Mouse (Mus musculus) liver, embryonic 11.5 days (tissue): ENCODE results near the gene Selenow. TPM values are rescaled to one million over a fixed set of nuclear protein-coding genes. Genes with fewer than 3 reads are reported as not detected.

Source experiments
- ATAC-seq: fragments of 200-750 bp; cut with Nextera tagmentation; replicated peaks from 2 replicates; pipeline ENCODE4 v1.8.0; 2017; ENCODE audit warnings: moderate number of reproducible peaks, mild to moderate bottlenecking, moderate TSS enrichment, moderate library complexity; ENCODE audit not compliant: low FRiP score
- DNase-seq: peaks from one replicate; pipeline ENCODE4 v3.0.0-alpha.2; 2017; ENCODE audit warnings: low spot score
- H3K27ac ChIP-seq: fragments of 300-500 bp; sonication (generic); 2 replicates; pipeline ENCODE4 v1.5.1; 2014; ENCODE audit warnings: mild to moderate bottlenecking, low read depth, low read length, control low read depth
- H3K27me3 ChIP-seq: fragments of 300-500 bp; sonication (generic); replicated peaks from 2 replicates; pipeline ENCODE4 v1.6.1; 2014; ENCODE audit warnings: low read length, mixed read lengths; ENCODE audit not compliant: control insufficient read depth, insufficient read depth
- H3K36me3 ChIP-seq: fragments of 300-500 bp; sonication (generic); 2 replicates; pipeline ENCODE4 v1.6.1; 2014; ENCODE audit warnings: mild to moderate bottlenecking, low read length, moderate library complexity, mixed read lengths; ENCODE audit not compliant: control insufficient read depth, insufficient read depth
- H3K4me1 ChIP-seq: fragments of 300-500 bp; sonication (generic); replicated peaks from 2 replicates; pipeline ENCODE4 v1.6.1; 2014; ENCODE audit warnings: low read length, mixed read lengths; ENCODE audit not compliant: control insufficient read depth, insufficient read depth
- H3K4me2 ChIP-seq: fragments of 300-500 bp; sonication (generic); 2 replicates; pipeline ENCODE4 v1.6.1; 2014; ENCODE audit warnings: mild to moderate bottlenecking, control low read depth, moderate library complexity
- H3K4me3 ChIP-seq: fragments of 300-500 bp; sonication (generic); 2 replicates; pipeline ENCODE4 v1.5.1; 2014; ENCODE audit warnings: low read depth, low read length, control low read depth
- H3K9ac ChIP-seq: fragments of 300-500 bp; sonication (generic); 2 replicates; pipeline ENCODE4 v1.6.1; 2014; ENCODE audit warnings: low read depth, low read length, control low read depth
- H3K9me3 ChIP-seq: fragments of 300-500 bp; sonication (generic); 2 replicates; pipeline ENCODE4 v1.6.1; 2016; ENCODE audit warnings: low read length, inconsistent platforms, mixed read lengths; ENCODE audit not compliant: control insufficient read depth
- WGBS: fragments of 180-500 bp; shearing (Covaris S2); extraction: QIAGEN DNeasy Blood & Tissue Kit; methylation state at CpG from one replicate; pipeline ENCODE4 v1.1.7; 2014; 5-methylcytosine and 5-hydroxymethylcytosine counted together
- polyA plus RNA-seq: library from polyadenylated mRNA; unstranded; fragments of >200 nt; fragmentation: Nextera tagmentation; extraction: Ambion mirVana; gene quantifications from 2 replicates; pipeline ENCODE4 v1.2.1, GENCODE M21; 2014

Gene Selenow
- 557 and 609 TPM in 2 replicates for polyA plus RNA-seq

DNA sequence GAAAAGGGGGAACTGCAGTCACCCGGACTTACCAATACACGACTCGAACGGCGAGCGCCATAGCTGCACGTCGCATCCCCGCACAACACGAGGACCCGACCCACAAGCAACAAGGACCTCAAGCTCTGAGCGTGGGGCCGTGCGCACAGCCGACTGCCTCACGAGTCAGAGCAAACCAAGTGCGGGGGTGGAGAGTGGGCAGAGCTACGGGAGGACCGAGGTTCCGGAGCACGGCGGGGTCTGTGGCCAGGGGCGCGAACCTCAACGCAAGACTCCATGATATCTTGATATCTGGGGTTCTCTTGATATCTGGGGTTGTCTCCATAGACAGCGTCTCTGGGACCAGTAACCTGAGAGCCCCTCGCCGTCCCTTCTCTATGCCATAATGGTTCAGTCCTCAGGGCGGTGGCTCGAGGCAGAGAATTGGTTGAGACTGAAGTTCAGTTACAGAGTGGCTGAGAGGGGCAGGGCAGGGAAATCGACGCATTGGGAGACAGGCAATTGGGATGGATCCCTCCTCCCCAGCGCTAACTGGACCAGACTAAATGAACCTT is at the start of gene Selenow:
Gene Selenow, minus strand, starts transcription at position 183 of the 554 bp plus-strand sequence.
- no peaks in the 10 kb centered on the region for H3K27me3 ChIP-seq
- H3K4me3 ChIP-seq: peak within 1 kb of the TSS; percentile 78
- ATAC-seq (peak; percentile 94), DNase-seq (peak; percentile 92)
- H3K4me2 ChIP-seq: peak within 1 kb of the TSS; percentile 93
- no peaks in the 10 kb centered on the region for H3K9me3 ChIP-seq
- H3K27ac ChIP-seq: peak within 1 kb of the TSS; percentile 70
- H3K9ac ChIP-seq: peak within 1 kb of the TSS; percentile 90
- WGBS: under 1% methylated on average over 33 of the region's 33 CpGs
- H3K4me1 ChIP-seq: peaks cover 30% of the 10 kb centered on the region
- H3K36me3 ChIP-seq: peaks cover 17% of the 10 kb centered on the region; the same call in 1 of the 2 replicates

DNA sequence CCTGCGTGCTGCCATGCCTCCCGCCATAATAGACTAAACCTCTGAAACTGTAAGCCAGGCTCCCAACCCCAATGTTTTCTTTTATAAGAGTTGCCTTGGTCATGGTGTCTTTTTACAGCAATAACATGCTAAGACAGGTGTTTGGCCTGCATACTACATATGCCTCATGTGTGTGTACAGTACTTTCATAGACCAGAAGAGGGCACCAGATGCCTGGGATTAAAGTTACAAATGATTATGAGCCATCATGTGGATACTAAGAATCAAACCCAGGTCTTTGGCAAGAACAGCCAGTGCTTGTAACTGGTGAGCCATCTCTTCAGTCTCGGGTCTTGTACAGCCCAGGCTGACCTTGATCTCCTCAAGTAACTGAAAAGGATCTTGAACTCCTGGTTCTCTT is 47.5 kb upstream of the Selenow start:
- ATAC-seq (no peak), DNase-seq (no peak)
- Histone ChIP-seq H3K27ac (no peak overlapping the region), H3K9me3 (no peaks in the 10 kb centered on the region), H3K36me3 (peaks cover 24% of the 10 kb centered on the region), H3K9ac (no peak overlapping the region), H3K4me1 (no peaks in the 10 kb centered on the region), H3K4me3 (no peak overlapping the region), H3K27me3 (no peaks in the 10 kb centered on the region), H3K4me2 (no peak overlapping the region)
- 78% methylated on average over 3 of the region's 3 CpGs for WGBS

DNA sequence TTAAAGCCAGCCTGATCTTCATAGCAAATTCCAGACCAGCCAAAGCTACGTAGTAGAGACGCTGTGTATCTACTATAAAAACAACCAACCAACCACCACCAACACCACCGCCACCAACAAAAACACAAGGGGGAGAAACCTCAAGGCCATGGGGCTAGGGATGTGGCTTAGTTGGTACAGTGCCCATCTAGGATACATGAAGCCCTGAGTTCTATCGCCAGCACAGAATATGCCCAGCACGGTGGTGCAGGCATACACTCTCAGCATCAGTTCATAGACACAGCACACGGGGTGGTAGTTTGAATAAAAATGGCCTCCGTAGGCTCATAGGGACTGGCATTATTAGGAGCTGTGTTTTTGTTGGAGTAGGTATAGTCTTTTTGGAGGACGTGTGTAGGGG is 46.1 kb upstream of the Selenow start:
- Histone ChIP-seq H3K27me3 (no peaks in the 10 kb centered on the region), H3K9me3 (no peaks in the 10 kb centered on the region), H3K9ac (no peak overlapping the region), H3K4me1 (0 out of 2 replicates have a peak, but pooled peaks cover 2% of the 10 kb centered on the region), H3K36me3 (peaks cover 18% of the 10 kb centered on the region), H3K4me3 (no peak overlapping the region), H3K27ac (no peak overlapping the region), H3K4me2 (no peak overlapping the region)
- ATAC-seq (no peak), DNase-seq (no peak)
- WGBS: 82% methylated on average over 8 of the region's 8 CpGs

DNA sequence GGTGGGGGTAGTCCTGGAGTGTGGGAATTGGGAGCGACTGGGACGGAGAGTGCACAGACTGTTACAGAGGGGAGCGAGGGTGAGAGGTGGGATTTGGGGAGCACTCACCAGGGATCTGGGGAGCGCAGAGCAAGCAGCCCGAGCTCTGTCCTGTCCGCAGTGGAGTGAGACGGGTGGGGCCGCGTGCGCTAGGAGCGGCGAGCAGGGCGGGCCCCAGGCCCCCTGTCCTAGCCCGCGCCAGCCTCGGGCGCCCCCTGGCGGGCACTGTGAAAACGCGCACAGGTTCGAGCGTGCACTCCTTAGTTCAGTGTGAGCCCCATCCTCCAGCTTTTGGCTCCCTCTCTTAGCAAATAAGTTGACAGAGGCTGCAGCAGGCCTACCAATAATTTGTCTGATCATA is 45.1 kb upstream of the Selenow start, which contains the start of gene Ehd2:
Gene Ehd2, minus strand, starts transcription at position 256 of the 400 bp plus-strand sequence.
- peak within 1 kb of the TSS; percentile 74 for H3K4me2 ChIP-seq
- H3K4me1 ChIP-seq: peaks cover 6% of the 10 kb centered on the region
- peak within 1 kb of the TSS; percentile 44 for H3K4me3 ChIP-seq
- peak within 1 kb of the TSS; percentile 58 for H3K9ac ChIP-seq
- H3K27ac ChIP-seq: no peak within 1 kb of the TSS
- no peaks in the 10 kb centered on the region for H3K27me3 ChIP-seq
- ATAC-seq (peak; percentile 87), DNase-seq (peak; percentile 69)
- H3K9me3 ChIP-seq: no peaks in the 10 kb centered on the region
- 2% methylated on average over 19 of the region's 22 CpGs for WGBS
- peaks cover 13% of the 10 kb centered on the region for H3K36me3 ChIP-seq

DNA sequence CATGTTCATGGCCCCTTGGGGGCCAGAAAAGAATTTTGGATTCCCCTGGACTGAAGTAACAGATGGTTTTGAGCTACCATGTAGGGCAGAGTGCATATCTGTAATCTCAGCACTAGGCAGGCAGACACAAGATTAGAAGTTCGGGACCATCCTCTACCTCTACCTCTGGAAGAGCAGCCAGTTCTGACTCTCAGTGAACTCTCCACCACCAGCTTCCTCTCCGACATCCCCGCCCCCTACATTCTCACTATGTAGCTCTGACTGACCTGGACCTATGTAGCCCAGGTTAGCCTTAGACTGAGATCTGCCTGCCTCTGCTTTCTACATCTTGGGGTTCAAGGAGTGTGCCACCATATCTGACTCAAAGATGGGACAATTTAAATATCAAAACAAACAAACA is 44.3 kb upstream of the Selenow start:
- no peak overlapping the region for H3K9ac ChIP-seq
- no peak overlapping the region for H3K27ac ChIP-seq
- DNase-seq (no peak), ATAC-seq (no peak)
- 62% methylated on average over 3 of the region's 3 CpGs for WGBS
- peaks cover 6% of the 10 kb centered on the region for H3K4me1 ChIP-seq
- H3K4me2 ChIP-seq: no peak overlapping the region; the same call in 1 of the 2 replicates
- peaks cover 5% of the 10 kb centered on the region; the same call in 1 of the 2 replicates for H3K36me3 ChIP-seq
- H3K27me3 ChIP-seq: no peaks in the 10 kb centered on the region
- H3K9me3 ChIP-seq: no peaks in the 10 kb centered on the region
- H3K4me3 ChIP-seq: no peak overlapping the region; the same call in 1 of the 2 replicates

DNA sequence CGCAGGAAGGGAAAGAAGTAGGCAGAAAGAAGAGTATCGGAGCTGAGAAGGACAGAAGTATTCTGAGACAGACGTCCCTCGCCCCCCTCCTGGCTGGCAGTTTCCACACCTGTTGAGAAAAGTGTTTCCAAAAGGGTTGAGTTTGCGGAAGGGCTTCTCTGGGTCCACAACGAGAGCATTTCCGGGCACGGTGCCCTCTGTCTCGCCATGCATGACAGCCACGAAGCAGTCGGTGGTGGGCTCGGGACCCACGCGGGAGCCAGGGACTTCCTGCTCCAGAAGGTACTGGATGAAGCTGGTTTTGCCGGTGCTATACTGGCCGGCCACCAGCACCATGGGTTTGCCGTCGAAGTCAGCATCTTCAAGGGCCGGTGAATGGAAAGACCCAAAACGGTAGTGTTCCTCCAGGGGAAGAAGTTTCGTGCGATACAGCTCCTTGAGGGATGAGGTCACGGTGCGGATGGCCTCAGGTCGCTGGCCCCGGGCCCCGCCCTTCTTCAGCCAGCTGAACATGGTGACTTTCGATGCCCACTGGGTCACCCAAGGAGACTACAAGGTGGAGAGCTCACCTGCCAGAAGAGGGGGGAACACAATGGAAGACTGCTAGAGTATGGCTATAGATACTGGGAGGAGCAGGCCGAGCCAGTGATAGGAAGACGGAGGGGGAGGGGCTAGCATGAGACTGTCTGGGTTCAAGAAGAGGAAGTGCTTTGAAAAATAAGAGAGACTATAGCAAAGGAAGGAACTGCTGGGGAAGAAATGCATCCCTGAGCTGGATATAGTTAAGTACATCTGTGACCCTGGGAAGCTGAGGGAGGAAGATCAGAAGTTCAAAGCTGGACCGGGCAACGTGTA is 41.8 kb upstream of the Selenow start:
- Histone ChIP-seq H3K4me1 (peaks cover 6% of the 10 kb centered on the region), H3K9me3 (no peaks in the 10 kb centered on the region), H3K9ac (no peak overlapping the region), H3K36me3 (no peaks in the 10 kb centered on the region), H3K4me2 (no peak overlapping the region), H3K27ac (no peak overlapping the region), H3K4me3 (no peak overlapping the region), H3K27me3 (no peaks in the 10 kb centered on the region)
- WGBS: 70% methylated on average over 32 of the region's 32 CpGs
- ATAC-seq: no peak
- no peak for DNase-seq

DNA sequence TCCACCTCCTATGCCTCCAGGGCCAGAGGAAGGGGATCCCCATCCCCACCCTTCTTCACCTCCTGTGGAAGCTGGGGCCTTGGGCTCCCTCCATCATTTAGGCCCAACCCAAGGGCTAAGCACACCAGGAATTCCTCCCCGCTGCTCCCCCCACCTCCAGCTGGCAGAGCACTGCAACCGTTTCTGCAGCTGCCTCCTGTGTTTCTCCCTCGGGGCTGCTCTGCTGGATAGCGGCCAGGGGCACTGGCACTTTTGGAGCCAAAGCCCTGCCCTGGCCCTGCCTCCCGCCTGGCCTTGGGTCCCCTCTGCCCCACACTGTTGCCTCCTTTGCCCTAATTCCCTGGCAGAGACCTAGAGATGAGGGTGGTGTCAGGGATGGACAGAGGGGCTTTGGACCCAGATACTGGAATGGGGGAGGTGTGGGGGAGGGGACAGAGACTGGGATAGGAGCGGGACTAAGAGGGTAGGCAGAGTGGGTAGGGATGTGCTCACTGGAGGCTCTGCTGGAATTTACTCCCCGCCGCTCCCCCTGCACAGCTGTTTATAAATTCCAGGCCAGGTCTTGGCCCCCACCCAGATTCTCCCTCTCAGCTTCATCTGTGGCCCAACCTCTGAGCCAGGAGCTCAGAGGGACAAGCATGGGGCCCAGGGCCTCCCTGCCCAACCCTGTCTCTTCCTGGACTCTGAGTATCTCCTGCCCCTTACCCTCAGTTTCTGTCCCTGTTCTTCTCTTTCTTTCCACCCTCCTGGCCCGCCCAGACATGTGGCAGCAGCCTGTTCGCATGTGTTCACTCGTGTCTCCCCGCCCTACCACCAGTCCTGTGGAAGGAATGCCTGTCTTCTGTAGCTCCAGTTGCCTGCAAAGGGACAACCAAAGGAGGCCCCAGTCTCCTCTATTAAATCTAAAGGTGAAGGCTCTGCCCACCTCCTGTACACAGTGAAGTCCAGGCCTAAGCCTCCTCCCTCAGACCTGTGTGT is 40.4 kb upstream of the Selenow start:
- H3K4me3 ChIP-seq: no peak overlapping the region
- H3K9ac ChIP-seq: 0 out of 2 replicates have a peak overlapping the region, but pooled peaks have one; percentile 10
- no peak for ATAC-seq
- peaks cover 6% of the 10 kb centered on the region for H3K4me1 ChIP-seq
- H3K27ac ChIP-seq: peak overlapping the region; percentile 32; the same call in 1 of the 2 replicates
- H3K27me3 ChIP-seq: no peaks in the 10 kb centered on the region
- 41% methylated on average over 12 of the region's 12 CpGs for WGBS
- no peaks in the 10 kb centered on the region for H3K9me3 ChIP-seq
- DNase-seq: no peak
- no peak overlapping the region for H3K4me2 ChIP-seq
- no peaks in the 10 kb centered on the region for H3K36me3 ChIP-seq

DNA sequence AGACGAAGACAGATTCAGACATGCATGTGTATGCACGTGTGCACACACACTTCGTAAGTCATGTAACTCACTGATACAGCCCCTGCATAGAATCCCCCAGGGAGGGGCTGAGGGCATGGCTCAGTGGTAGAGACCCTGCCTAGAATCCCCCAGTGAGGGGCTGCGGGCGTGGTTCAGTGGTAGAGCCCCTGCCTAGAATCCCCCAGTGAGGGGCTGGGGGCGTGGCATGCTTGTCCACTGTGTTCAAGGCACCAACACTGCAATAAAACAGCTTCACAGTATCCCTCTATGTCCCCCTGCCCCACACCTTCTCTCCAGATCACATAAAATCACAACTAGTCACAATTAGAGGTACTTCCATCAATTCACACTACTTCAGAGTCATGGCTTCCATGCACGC is 39.6 kb upstream of the Selenow start:
- H3K36me3 ChIP-seq: no peaks in the 10 kb centered on the region
- no peak for DNase-seq
- H3K9ac ChIP-seq: no peak overlapping the region
- H3K4me2 ChIP-seq: no peak overlapping the region
- no peaks in the 10 kb centered on the region for H3K9me3 ChIP-seq
- no peak for ATAC-seq
- peaks cover 6% of the 10 kb centered on the region for H3K4me1 ChIP-seq
- H3K27ac ChIP-seq: 0 out of 2 replicates have a peak overlapping the region, but pooled peaks have one; percentile 32
- no peak overlapping the region for H3K4me3 ChIP-seq
- no peaks in the 10 kb centered on the region; the same call in 1 of the 2 replicates for H3K27me3 ChIP-seq
- WGBS: 87% methylated on average over 7 of the region's 7 CpGs
